Mouse (Mus musculus) left cerebral cortex, adult 8-10 months (tissue): ENCODE results near the gene Olfr1217. TPM values are rescaled to one million over a fixed set of nuclear protein-coding genes. Genes with fewer than 3 reads are reported as not detected.
"Not testable (repeated sequence)": the region's sequence is repeated elsewhere in the genome, so short reads cannot be mapped to it uniquely, and the experiment has no call there.

ENCODE experiments used
- DNase-seq, 2 experiments: peaks; one replicate each; pipeline ENCODE4 v3.0.0; 2022; ENCODE audit warnings: low spot score in 2 of 2
- total RNA-seq, 4 experiments: library from RNA; stranded (reverse); gene quantifications; 2 replicates each; pipeline ENCODE4 v1.2.4; 2022

Olfr1217 gene
- total RNA-seq: not detected

DNA sequence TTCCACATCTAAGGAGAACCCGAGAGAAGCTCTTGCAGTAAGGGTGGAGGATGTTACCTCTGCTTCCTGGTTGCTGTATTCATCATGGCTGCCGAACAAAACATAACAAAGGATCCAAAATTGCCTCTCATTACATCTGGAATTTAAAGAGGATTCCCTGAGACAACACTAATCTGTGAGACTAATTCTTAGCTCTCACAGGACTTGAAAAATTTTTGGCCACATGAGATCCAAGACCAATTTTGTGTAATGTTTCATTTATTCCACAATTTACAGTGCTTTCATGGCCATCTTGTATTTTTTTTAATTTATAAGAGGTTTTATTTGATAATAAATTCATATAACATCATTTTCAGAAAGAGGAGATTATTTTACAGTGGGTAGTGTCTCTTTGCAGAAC, at the start of gene Olfr1217:
Olfr1217 (minus strand) TSS at position 101 of the 400 bp plus-strand sequence.
- DNase-seq: no peak

GRCm38 (mm10) chr2:89081487-89081886, 49.6 kb upstream of the Olfr1217 start:
- DNase-seq: no peak

GRCm38 (mm10) chr2:89061087-89061486, 29.2 kb upstream of the Olfr1217 start, which contains the start of gene Olfr1218:
TSS of gene Olfr1218 (minus strand) at chr2:89061187.
- DNase-seq: no peak

DNA sequence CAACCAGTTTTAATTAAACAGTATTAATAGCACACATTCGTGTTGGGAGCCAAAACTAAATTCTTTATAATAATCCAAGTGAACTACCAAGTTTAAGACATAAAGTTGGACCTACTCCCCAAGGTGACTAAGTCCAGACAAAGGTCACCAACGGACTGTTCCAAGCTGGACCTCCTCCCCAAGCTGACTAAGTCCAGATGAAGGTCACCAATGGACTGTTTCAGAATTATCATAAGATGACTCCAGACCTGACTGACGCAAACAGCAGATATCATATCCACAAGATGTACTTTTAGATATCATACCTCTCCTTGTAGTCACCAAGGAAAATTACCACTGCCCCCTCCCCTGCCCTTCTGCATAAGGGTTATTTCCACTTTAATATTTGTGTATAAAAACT, 10.4 kb downstream of the Olfr1217 start:
- DNase-seq: not testable (repeated sequence)

GRCm38 (mm10) chr2:89018240-89018639, 13.6 kb downstream of the Olfr1217 start, which contains the start of gene Olfr1216:
TSS of gene Olfr1216 (minus strand) at chr2:89018340.
- no peak for DNase-seq

DNA sequence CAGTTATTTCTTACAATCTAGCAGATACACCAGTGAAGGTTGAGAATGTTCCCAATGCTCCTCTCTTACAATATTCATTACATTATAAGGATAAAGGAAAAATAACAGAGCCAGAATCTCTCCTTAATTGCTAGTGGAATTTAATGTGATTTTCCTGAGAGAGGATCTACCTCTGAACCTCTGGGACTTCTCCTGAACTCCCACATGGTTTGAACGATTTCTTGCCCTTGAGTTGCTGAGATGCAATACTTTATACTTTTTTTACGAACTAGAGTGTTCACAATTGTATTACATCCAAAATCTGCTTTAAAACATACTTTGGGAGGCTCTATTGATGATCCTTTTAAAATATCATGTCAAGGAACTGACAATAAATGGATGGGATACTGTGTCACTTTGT, 25.0 kb downstream of the Olfr1217 start, which contains the start of gene Olfr1215:
Olfr1215 (minus strand) TSS at position 101 of the 400 bp plus-strand sequence.
- no peak for DNase-seq

DNA sequence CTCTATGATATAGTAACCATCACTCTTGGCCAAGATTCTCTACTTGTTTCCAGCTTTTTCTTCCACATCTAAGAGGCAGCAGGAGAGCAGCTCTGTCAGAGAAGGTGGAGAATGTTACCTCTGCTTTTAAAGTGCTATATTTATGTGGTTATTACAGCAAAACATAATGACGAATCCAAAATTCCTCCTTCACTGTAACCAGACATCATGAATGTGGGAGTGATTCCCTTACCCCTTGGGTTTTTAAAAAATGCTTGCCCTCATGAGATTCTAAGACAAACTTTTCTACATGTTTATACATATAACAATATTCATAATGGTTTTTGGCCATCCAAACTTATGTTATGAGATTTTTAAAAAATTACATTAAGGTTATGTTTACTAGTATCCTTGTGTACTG, 39.3 kb downstream of the Olfr1217 start, which contains the start of gene Olfr1214:
Olfr1214 (minus strand) TSS at position 101 of the 400 bp plus-strand sequence.
- no peak for DNase-seq

DNA sequence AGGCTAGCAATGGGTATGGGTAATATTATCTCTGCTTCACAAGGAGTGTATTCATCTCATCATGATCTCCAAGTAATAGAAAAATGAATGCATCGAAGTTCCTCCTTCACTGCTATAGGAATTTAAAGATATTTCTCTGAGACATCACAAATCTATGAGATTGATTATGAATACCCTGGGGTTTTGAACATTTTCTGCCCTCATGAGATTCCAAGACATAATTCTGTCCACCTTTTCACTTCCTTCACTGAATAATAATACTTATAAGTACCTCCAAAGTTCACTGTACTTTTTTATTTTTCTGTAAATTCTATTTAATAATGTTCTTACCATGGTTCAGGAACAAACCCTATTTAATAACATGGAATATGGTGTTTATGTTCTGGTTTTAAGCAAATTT, 51.7 kb downstream of the Olfr1217 start, which contains the start of gene Gm13762:
Gm13762 (minus strand) TSS at position 101 of the 400 bp plus-strand sequence.
- no peak for DNase-seq

Other genes with a start within 250 kb of the Olfr1217 start
- gene Olfr1201, start 239.0 kb downstream of the Olfr1217 start, total RNA-seq: not detected
- gene Olfr1202, start 217.6 kb downstream of the Olfr1217 start, total RNA-seq: not detected
- not detected for gene Olfr1205, start 202.3 kb downstream of the Olfr1217 start, total RNA-seq
- not detected for gene Olfr1204, start 182.8 kb downstream of the Olfr1217 start, total RNA-seq
- gene Olfr1206, start 168.8 kb downstream of the Olfr1217 start, total RNA-seq: not detected
- gene Olfr1208, start 129.8 kb downstream of the Olfr1217 start, total RNA-seq: not detected
- gene Olfr1209, start 116.9 kb downstream of the Olfr1217 start, total RNA-seq: not detected
- gene Olfr1211, start 94.0 kb downstream of the Olfr1217 start, total RNA-seq: not detected
- not detected for gene Olfr1212, start 78.1 kb downstream of the Olfr1217 start, total RNA-seq
- not detected for gene Gm13762, start 51.8 kb downstream of the Olfr1217 start, total RNA-seq
- gene Olfr1214, start 39.4 kb downstream of the Olfr1217 start, total RNA-seq: not detected
- not detected for gene Olfr1215, start 25.1 kb downstream of the Olfr1217 start, total RNA-seq
- not detected for gene Olfr1216, start 13.7 kb downstream of the Olfr1217 start, total RNA-seq
- gene Olfr1218, start 29.1 kb upstream of the Olfr1217 start, total RNA-seq: not detected
- gene Olfr1219, start 51.4 kb upstream of the Olfr1217 start, total RNA-seq: not detected
- not detected for gene Olfr1220, start 74.8 kb upstream of the Olfr1217 start, total RNA-seq
- gene Olfr1221, start 85.2 kb upstream of the Olfr1217 start, total RNA-seq: not detected
- not detected for gene Olfr1222, start 101.0 kb upstream of the Olfr1217 start, total RNA-seq
- not detected for gene Olfr1223, start 119.5 kb upstream of the Olfr1217 start, total RNA-seq
- not detected for gene Olfr1224-ps1, start 132.0 kb upstream of the Olfr1217 start, total RNA-seq
- gene Olfr1225, start 142.6 kb upstream of the Olfr1217 start, total RNA-seq: not detected
- gene Olfr1226, start 168.0 kb upstream of the Olfr1217 start, total RNA-seq: not detected
- not detected for gene Olfr1228, start 222.0 kb upstream of the Olfr1217 start, total RNA-seq